Mouse (Mus musculus) testis, adult 2 months (tissue): ENCODE data around the gene Dcps. TPM values are rescaled to one million over a fixed set of nuclear protein-coding genes. Genes with fewer than 3 reads are reported as not detected.

Experiments used
- H3K27ac ChIP-seq: fragments of 200-500 bp; 2 replicates; pipeline ENCODE4 v1.5.1; 2012; ENCODE audit warnings: low read depth, low read length; ENCODE audit not compliant: control insufficient read depth, insufficient read depth
- H3K27me3 ChIP-seq: fragments of 200-500 bp; 2 replicates; pipeline ENCODE4 v1.6.1; 2012; ENCODE audit warnings: mild to moderate bottlenecking, low read length, moderate library complexity; ENCODE audit not compliant: control insufficient read depth, insufficient read depth
- H3K36me3 ChIP-seq: fragments of 200-500 bp; 2 replicates; pipeline ENCODE4 v1.6.1; 2012; ENCODE audit warnings: mild to moderate bottlenecking, low read length; ENCODE audit not compliant: control insufficient read depth, insufficient read depth
- H3K4me1 ChIP-seq: fragments of 200-500 bp; 2 replicates; pipeline ENCODE4 v1.6.1; 2012; ENCODE audit warnings: low read length; ENCODE audit not compliant: control insufficient read depth, insufficient read depth
- H3K4me3 ChIP-seq: fragments of 200-500 bp; 2 replicates; pipeline ENCODE4 v1.5.1; 2012; ENCODE audit warnings: low read depth, mild to moderate bottlenecking, low read length, moderate library complexity, mixed read lengths; ENCODE audit not compliant: control insufficient read depth
- CTCF ChIP-seq: fragments of 200-500 bp; IDR thresholded peaks from 2 replicates; pipeline ENCODE4 v1.5.1; 2012; ENCODE audit warnings: low read depth, mild to moderate bottlenecking, inconsistent platforms, low read length, moderate library complexity; ENCODE audit not compliant: control insufficient read depth, insufficient read depth, insufficient replicate concordance
- POLR2A ChIP-seq: fragments of 200-500 bp; IDR thresholded peaks from 2 replicates; pipeline ENCODE4 v1.6.1; 2012; ENCODE audit warnings: low read depth, mild to moderate bottlenecking, inconsistent platforms, low read length, moderate library complexity; ENCODE audit not compliant: control insufficient read depth
- polyA plus RNA-seq: library from polyadenylated mRNA; depleted of rRNA; stranded (reverse); fragments of >200 nt; gene quantifications from 2 replicates; pipeline ENCODE4 v1.2.3, GENCODE M21; 2012; rRNA removed

Dcps gene
- polyA plus RNA-seq, 1 experiment = 16.7 TPM

DNA sequence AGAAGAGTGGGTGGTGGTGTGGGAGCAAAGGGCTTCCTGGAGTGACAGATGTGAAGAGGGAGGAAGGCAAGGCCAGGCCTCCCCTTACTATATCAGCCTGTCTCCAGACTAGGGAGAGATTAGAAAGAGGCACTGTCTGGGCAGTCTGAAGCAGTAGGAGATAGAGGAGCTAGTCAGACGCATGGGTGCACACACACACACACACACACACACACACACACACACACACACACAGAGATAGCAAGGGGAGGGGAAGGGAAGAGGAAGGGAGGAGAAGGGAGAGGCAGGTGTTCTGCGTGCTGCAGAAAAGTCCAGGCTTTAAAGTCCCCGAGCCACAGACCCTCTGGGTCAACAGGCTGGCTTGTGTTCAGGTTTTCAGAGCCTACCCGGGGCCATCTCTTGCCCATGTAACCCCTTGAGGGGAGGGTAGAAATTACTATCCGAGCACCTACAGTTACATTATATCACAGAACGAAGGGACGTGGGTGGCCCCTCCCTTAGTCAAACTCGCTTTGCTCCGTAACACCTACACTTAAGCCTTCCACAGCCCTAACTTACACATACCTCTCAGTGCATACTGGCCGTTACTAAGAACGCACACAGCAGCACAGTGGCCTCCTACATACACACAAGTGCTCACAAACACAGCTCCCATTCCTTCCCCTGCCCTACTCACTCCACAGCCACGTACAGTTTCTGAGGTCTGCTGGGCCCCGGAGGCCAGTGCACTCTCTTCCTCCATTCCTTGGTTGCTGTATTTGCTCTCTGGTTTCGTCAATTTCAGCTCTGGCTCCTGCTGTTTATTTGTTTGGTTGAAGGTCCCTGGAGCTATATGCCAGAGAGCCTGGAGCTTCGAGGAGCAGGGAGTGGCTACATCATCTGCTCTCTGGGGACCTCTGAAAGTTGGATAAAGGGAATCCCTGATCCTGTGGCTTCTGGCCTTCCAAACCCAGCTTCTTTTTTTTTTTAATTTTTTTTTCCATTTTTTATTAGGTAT, 69.7 kb downstream of the Dcps start:
- peaks cover 6% of the 10 kb centered on the region for H3K4me1 ChIP-seq
- H3K27ac ChIP-seq = no peak overlapping the region; the same call in 1 of the 2 replicates
- no peaks in the 10 kb centered on the region for H3K36me3 ChIP-seq
- H3K4me3 ChIP-seq = no peak overlapping the region
- H3K27me3 ChIP-seq = no peaks in the 10 kb centered on the region
- no peak for TF ChIP-seq CTCF
- TF ChIP-seq POLR2A = no peak

GRCm38 (mm10) chr9:35105438-35105837, 70.4 kb downstream of the Dcps start:
- Histone ChIP-seq H3K36me3 (no peaks in the 10 kb centered on the region), H3K27ac (no peak overlapping the region), H3K27me3 (no peaks in the 10 kb centered on the region), H3K4me3 (no peak overlapping the region), H3K4me1 (peaks cover 6% of the 10 kb centered on the region)
- TF ChIP-seq CTCF = no peak
- no peak for TF ChIP-seq POLR2A

GRCm38 (mm10) chr9:35104711-35105110, 71.2 kb downstream of the Dcps start:
- Histone ChIP-seq H3K36me3 (no peaks in the 10 kb centered on the region), H3K27ac (no peak overlapping the region), H3K4me1 (peaks cover 6% of the 10 kb centered on the region), H3K4me3 (no peak overlapping the region), H3K27me3 (no peaks in the 10 kb centered on the region)
- no peak for TF ChIP-seq CTCF
- TF ChIP-seq POLR2A = no peak

GRCm38 (mm10) chr9:35098762-35099161, 77.1 kb downstream of the Dcps start:
- Histone ChIP-seq H3K4me1 (no peaks in the 10 kb centered on the region), H3K36me3 (no peaks in the 10 kb centered on the region), H3K27me3 (no peaks in the 10 kb centered on the region), H3K27ac (no peak overlapping the region), H3K4me3 (no peak overlapping the region)
- no peak for TF ChIP-seq POLR2A
- no peak for TF ChIP-seq CTCF

DNA sequence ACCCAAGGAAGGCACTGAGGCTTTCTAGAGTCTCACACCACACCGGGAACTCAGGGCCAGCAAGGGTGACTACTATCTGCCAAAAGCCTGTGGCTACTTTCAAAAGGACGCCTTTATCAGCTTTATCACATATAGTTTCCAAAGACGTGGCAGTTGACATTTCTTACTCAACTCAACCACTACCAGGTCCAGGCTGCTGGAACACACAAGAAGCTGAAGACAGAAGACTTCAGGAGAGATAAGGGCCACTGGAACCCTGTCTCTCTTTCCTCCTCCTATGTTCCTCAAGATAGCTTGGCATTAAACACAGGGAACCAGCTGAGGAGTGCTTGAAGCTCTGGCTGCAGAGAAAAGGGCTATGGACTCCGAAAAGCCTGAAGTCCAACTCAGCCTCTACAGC, 78.0 kb downstream of the Dcps start:
- H3K27me3 ChIP-seq = no peaks in the 10 kb centered on the region
- TF ChIP-seq CTCF (no peak), POLR2A (no peak)
- H3K4me1 ChIP-seq = no peaks in the 10 kb centered on the region
- no peak overlapping the region for H3K27ac ChIP-seq
- H3K36me3 ChIP-seq = no peaks in the 10 kb centered on the region
- no peak overlapping the region for H3K4me3 ChIP-seq

- Histone ChIP-seq H3K4me1 (no peaks in the 10 kb centered on the region), H3K27ac (no peak overlapping the region), H3K27me3 (no peaks in the 10 kb centered on the region), H3K36me3 (no peaks in the 10 kb centered on the region), H3K4me3 (no peak overlapping the region)
- TF ChIP-seq POLR2A = no peak
- no peak for TF ChIP-seq CTCF
These were observed 80.1 kb downstream of the Dcps start for GRCm38 (mm10) chr9:35095726-35096125.

GRCm38 (mm10) chr9:35093350-35093749, 82.5 kb downstream of the Dcps start:
- Histone ChIP-seq H3K4me3 (no peak overlapping the region), H3K27ac (no peak overlapping the region), H3K4me1 (no peaks in the 10 kb centered on the region), H3K27me3 (no peaks in the 10 kb centered on the region), H3K36me3 (no peaks in the 10 kb centered on the region)
- TF ChIP-seq POLR2A (no peak), CTCF (no peak)

DNA sequence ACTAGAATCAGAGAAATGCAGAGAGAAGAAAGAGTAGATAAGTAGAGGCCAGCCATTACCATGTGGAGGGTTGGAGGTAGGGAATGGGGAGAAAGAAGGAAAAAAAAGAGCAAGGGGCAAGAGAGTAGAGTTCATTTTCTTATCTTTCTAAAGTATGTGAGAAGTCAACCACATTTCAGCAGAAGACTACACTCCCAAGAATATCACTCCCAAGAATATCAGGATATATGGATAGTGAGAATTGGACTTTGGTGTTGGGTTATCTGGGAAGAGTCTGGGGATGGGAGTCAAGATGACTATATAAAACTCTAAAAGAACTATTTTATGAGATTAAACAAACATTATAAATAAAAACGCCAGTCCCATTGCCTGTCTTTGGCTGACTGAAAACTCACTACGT, 83.0 kb downstream of the Dcps start:
- H3K4me1 ChIP-seq = no peaks in the 10 kb centered on the region
- H3K4me3 ChIP-seq = no peak overlapping the region
- H3K27me3 ChIP-seq = no peaks in the 10 kb centered on the region
- no peaks in the 10 kb centered on the region for H3K36me3 ChIP-seq
- no peak overlapping the region for H3K27ac ChIP-seq
- no peak for TF ChIP-seq POLR2A
- TF ChIP-seq CTCF = no peak

Other genes starting within 250 kb of the Dcps start
- 5.6 and 6.7 TPM in 2 replicates for gene St3gal4, start 56.8 kb downstream of the Dcps start, polyA plus RNA-seq
- 49.5 and 55.2 TPM in 2 replicates for gene Srpr, start 24.1 kb upstream of the Dcps start, polyA plus RNA-seq
- gene Tirap, start 24.2 kb upstream of the Dcps start, polyA plus RNA-seq = 2.6 and 4.0 TPM in 2 replicates
- gene Foxred1, start 35.0 kb upstream of the Dcps start, polyA plus RNA-seq = 23.3 and 27.5 TPM in 2 replicates
- gene Fam118b, start 91.7 kb upstream of the Dcps start, polyA plus RNA-seq = 78.5 and 79.5 TPM in 2 replicates
- 4.7 and 5.2 TPM in 2 replicates for gene Rpusd4, start 91.8 kb upstream of the Dcps start, polyA plus RNA-seq
- 1.8 and 2.0 TPM in 2 replicates for gene Cdon, start 245.1 kb upstream of the Dcps start, polyA plus RNA-seq